Mouse (Mus musculus): ENCODE data around the gene Tiam1.
"Not testable (repeated sequence)": the region's sequence is repeated elsewhere in the genome, so short reads cannot be mapped to it uniquely, and the experiment has no call there.

The Tiam1 gene

DNA sequence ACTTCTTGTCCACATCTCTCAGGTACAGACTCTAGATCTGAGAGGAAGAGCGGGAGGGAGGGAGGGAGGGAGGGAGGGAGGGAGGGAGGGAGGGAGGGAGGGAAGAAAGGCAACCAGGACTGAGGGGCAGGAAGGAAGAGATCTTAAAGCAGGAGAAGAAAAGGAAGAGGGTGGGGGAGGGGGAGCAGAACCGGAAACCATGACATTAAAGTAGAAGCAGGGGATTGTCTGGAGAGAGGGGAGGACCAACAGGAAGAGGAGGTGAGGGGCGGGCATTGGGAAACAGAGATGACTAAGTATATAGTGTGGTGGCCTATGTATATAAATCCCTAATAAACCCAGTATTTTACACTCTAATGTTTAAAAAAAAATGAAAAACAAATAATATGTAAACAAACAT is 34.1 kb downstream of the Tiam1 start:
- no peak for DNase-seq (ENCODE audit: low spot score in 2 of 2)

- DNase-seq (ENCODE audit: low spot score in 2 of 2) = no peak
Observed at GRCm38 (mm10) chr16:90104714-90105459, 38.7 kb downstream of the Tiam1 start.

- no peak for DNase-seq (ENCODE audit: low spot score in 2 of 2)
Observed at GRCm38 (mm10) chr16:90103726-90104125, 39.8 kb downstream of the Tiam1 start.

DNA sequence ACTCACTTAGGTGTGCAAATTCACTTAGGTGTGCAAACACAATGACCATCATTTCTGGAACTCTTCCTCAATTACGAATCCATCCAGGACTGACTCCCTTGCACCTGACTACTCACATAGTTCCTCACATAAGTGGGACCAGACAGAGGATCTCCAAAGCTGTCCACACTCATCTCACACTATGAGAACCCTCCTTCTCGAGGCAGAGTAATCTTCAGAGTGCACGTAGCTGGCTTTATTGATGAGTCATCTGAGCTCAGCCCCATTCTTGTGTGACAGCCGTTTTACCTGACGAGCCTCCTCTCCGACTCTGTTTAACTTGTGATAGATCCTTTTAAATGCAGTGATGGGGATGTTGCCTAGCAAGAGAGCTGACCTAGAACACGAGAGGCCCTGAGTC is 41.0 kb downstream of the Tiam1 start:
- DNase-seq (ENCODE audit: low spot score in 2 of 2) = no peak

GRCm38 (mm10) chr16:90098191-90098605 is 45.4 kb downstream of the Tiam1 start:
- no peak for DNase-seq (ENCODE audit: low spot score in 2 of 2)

- DNase-seq (ENCODE audit: low spot score in 2 of 2) = no peak
Observed at GRCm38 (mm10) chr16:90097769-90098168, 45.8 kb downstream of the Tiam1 start.

- no peak for DNase-seq (ENCODE audit: low spot score in 2 of 2)
Observed at GRCm38 (mm10) chr16:90096011-90096410, 47.6 kb downstream of the Tiam1 start.

GRCm38 (mm10) chr16:90093015-90093414 is 50.6 kb downstream of the Tiam1 start:
- DNase-seq (ENCODE audit: low spot score in 2 of 2) = no peak

GRCm38 (mm10) chr16:90091906-90092305 is 51.7 kb downstream of the Tiam1 start:
- DNase-seq (ENCODE audit: low spot score in 2 of 2) = no peak

DNA sequence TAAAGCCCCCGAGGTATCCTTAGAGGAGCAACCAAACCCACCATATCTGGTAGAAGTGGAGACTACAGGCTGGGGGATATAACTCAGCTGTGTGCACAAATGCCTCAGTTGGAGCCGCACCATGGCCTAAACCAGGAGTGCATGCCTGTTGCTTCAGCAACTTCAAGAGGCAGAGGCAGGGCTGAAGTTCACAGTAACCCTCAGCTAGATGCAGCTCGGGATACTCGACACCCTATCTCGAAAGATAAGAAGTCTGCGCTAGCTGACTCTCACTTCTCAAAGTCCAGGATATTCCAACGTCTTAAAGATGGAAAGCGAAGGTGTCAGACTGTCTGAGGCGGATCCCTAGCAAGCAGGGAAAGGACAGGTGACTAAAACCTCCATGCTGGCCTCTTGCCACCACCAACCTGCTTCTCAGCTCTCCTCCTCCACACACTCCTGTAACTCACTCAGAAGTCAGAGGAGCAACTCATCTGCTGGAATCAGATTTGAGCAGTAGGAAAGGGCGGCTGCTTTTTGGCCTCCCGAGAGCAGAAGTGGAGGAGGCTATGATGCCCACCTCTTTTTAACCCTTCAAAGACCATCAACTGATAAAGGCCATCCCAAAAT is 52.4 kb downstream of the Tiam1 start:
- DNase-seq (ENCODE audit: low spot score in 2 of 2) = no peak

- peak; percentile 26 to 30 for DNase-seq (ENCODE audit: low spot score in 2 of 2)
Observed at GRCm38 (mm10) chr16:90090368-90090767, 53.2 kb downstream of the Tiam1 start.

GRCm38 (mm10) chr16:90087256-90087655 is 56.3 kb downstream of the Tiam1 start:
- DNase-seq (ENCODE audit: low spot score in 2 of 2) = peak; percentile 36 to 40

DNA sequence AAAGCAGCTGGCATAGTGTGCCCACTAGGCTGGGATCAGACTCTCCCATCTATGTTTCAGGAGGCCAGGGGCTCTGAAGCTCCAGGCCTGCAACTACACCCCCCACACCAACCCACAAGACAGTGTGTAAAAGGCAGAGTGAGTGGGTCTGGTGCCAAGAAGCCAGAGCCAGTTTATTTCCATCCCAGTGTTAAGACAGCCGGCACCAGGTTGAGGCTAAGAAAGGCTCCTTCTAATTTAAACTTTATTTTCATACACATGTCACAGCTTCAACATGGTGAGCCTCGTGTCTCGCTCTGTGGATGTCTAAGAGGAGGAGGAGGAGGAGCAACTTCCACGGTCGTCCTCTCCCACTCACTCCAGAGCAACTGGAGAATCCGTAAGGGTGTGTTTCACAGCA is 57.5 kb downstream of the Tiam1 start:
- no peak for DNase-seq (ENCODE audit: low spot score in 2 of 2)

- DNase-seq (ENCODE audit: low spot score in 2 of 2) = no peak
Observed at GRCm38 (mm10) chr16:90085580-90085979, 58.0 kb downstream of the Tiam1 start.

DNA sequence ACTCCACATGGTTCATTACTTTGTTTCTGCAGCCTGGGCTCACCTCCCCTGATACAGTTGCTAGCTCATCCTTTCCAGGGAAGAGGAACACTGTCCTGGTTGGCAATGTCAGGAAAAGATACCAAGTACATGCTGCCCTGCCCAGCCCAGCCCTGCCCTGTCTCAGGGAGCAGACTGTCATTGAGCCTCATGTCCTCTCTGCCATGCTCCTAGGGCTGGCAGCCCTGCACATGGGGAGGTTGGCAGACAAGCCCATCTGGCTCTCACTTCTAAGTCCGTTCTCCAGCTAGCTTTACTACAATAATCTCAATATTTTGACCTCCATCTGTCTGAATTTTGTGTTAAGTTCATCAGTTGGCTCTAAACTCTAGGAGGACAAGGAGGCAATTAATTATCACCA is 62.4 kb downstream of the Tiam1 start:
- DNase-seq (ENCODE audit: low spot score in 2 of 2) = no peak

- DNase-seq (ENCODE audit: low spot score in 2 of 2) = no peak
Observed at GRCm38 (mm10) chr16:90078806-90079381, 64.7 kb downstream of the Tiam1 start.

GRCm38 (mm10) chr16:90073510-90073909 is 70.1 kb downstream of the Tiam1 start:
- no peak for DNase-seq (ENCODE audit: low spot score in 2 of 2)

- DNase-seq (ENCODE audit: low spot score in 2 of 2) = peak in 1 of 2 experiments; percentile 35
Observed at GRCm38 (mm10) chr16:90072651-90073050, 70.9 kb downstream of the Tiam1 start.

DNA sequence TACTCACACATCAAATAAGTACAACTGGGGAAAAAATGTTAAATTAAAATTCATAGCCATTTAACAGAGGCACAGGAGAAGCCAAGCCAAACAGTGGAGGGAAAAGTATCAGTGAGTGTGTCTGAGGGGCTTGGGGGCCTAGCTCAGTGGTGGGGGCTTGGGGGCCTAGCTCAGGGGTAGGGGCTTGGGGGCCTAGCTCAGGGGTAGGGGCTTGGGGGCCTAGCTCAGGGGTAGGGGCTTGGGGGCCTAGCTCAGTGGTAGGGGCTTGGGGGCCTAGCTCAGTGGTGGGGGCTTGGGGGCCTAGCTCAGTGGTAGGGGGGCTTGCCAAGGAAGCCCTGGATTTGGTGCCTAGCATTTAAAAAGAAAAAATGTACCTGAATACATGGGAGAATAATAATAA is 72.4 kb downstream of the Tiam1 start:
- DNase-seq (ENCODE audit: low spot score in 2 of 2) = not testable (repeated sequence)

DNA sequence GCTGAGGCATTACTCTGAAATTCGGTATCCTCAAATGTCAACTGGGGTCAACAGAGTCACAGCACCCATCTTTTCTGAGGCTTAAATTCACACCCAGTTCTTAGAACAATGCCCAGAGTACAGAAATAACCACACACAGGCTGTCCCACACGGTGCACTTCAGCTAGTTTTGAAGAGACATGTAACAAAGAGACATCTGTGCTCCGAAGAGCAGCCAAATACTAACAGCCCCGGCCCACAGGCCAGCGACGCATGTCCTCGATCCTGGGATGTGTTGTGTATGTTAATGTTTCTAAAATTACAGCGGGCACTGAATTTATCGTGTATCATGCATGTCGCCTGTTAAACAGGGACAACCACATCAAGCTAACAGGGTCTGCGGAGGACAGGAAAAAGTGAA is 73.5 kb downstream of the Tiam1 start:
- DNase-seq (ENCODE audit: low spot score in 2 of 2) = no peak

DNA sequence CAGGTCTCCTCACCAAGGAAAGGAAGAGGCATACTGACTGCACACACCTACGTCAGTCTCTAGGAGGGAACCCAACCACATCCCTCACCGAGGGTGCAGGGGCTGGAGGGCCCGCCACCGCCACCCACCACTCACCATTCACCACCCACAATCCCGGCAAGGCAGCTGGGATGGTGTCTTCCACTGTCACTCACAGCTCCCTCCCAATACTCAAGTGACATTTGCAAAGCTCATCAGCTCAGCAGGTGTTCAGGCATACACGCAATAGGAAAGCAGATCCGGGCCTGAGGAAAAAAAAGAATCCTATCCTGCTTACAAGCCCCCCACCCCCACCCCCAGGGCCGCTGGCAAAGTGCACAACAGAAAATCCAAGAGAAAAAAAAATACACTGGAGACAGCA is 74.4 kb downstream of the Tiam1 start:
- no peak for DNase-seq (ENCODE audit: low spot score in 2 of 2)

GRCm38 (mm10) chr16:90052905-90053519 is 90.6 kb downstream of the Tiam1 start:
- no peak for DNase-seq (ENCODE audit: low spot score in 2 of 2)

DNA sequence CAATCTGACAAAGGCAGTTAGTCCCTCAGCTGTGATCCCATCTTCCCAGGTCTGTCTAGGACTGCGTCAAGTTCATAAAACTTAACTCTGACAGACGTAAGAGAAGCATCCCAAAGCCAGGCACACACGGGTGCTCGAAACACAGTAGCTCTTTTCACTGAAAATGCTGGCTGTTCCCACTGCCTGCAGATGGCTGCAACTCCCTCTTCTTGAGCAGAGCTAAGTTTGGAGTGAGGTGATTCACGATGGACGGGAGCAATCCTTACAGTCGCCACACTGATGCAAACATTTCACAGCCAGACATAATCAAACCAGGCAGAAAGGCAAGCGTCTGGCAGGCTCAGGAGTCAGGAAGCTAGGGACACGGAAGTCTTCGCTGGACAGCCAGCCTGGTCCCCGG is 91.2 kb downstream of the Tiam1 start:
- DNase-seq (ENCODE audit: low spot score in 2 of 2) = no peak
